Mouse (Mus musculus) E14TG2a.4 (cell line): ENCODE results near the gene A630001G21Rik.

Experiments used
- CTCF ChIP-seq: conservative IDR thresholded peaks from 2 replicates; pipeline ENCODE4 v1.5.1; 2014; ENCODE audit warnings: low read length
- POU5F1 ChIP-seq: IDR thresholded peaks from 2 replicates; pipeline ENCODE4 v1.6.1; 2014; ENCODE audit warnings: low read length, borderline replicate concordance

- TF ChIP-seq CTCF: no peak
- no peak for TF ChIP-seq POU5F1
Measured at GRCm38 (mm10) chr1:85802517-85802916, 24.1 kb upstream of the A630001G21Rik start.
